Mouse (Mus musculus): Measurements from ENCODE around the gene Oxnad1.
"Not testable (repeated sequence)": the region's sequence is repeated elsewhere in the genome, so short reads cannot be mapped to it uniquely, and the experiment has no call there.

Oxnad1 gene

DNA sequence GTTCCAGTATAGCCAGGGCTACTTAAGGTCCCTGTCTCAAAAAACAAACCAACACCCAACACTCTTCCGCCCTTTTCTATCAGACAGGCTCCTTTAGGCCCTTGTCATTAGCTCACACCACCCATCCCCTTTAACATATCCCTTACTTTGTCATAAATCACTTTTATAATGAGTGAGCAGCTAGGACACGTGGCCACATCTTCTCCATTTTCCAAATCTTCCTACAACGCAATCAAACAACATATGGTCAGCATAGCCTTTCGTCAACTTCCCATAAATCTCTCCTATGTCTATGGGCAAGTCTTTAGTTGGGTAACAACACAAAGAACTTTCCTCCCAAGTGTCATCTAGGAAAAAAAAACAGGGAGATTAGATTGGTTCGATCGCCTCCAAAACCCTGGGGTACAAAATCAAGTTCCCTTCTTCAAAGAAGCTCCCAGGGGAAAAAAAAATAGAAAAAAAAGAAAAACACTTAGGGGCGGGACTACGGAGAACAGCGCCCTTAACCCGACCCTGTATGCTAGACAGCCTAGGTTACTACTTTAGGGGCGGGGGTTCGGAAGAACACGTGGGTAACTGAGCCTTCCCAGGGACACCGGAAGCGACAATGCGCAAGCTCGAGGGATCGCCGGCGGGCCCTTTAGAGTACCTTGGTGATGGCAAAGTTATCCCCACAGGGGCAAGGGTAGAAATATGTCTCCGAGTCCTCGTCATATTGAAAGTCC lies at the start of gene Oxnad1:
TSS of gene Oxnad1 (plus strand) at position 614 of the 725 bp plus-strand sequence.
- peak in 1 of 2 experiments; percentile 89 for DNase-seq

DNA sequence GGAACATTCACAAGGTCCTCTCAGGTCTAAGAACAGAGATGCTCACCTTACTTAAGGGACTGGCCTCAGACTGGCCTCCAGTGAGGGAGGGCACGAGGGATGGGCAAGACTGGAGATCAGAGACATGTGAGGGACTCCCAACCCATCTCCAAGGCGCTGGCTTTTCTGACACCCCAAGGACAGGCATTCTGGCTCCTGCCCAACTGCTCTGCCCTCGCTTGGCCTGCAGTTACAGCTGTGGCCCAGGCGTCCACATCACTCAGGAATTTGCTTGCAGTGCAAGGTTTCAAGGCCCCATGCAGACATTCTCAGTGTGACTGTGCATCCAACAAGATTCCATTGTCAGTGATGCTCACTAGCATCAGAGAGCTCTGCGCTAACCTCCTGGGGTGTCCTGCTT lies 48.7 kb upstream of the Oxnad1 start:
- no peak for DNase-seq

- DNase-seq, result no peak
These were observed 47.4 kb upstream of the Oxnad1 start for GRCm38 (mm10) chr14:32037661-32038252.

DNA sequence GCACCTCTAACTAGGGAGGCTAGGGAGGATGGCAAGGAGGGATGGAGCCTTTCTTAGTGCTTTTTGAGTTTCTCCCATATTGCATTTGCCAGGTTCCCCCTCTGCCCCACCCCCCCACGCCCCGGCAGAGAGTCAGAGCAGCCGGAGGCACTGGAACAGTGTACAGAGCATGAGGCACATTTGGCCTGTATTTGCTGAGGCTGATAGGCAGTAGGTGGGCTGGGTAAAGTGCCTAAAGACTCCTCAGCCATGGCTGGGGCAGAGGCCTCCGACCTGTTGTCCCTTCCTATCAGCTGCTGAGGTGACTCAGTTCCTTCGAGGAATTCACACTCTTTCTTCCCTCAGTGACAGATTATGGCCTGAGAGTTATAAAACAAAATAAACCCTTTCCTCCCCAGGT lies 43.1 kb upstream of the Oxnad1 start:
- DNase-seq, result no peak

GRCm38 (mm10) chr14:32046357-32046756 lies 38.8 kb upstream of the Oxnad1 start:
- DNase-seq, result no peak

- DNase-seq, result no peak
These were observed 35.0 kb upstream of the Oxnad1 start for GRCm38 (mm10) chr14:32050171-32050570.

GRCm38 (mm10) chr14:32053895-32054294 lies 31.3 kb upstream of the Oxnad1 start:
- no peak for DNase-seq

- no peak for DNase-seq
These were observed 30.4 kb upstream of the Oxnad1 start for GRCm38 (mm10) chr14:32054788-32055187.

DNA sequence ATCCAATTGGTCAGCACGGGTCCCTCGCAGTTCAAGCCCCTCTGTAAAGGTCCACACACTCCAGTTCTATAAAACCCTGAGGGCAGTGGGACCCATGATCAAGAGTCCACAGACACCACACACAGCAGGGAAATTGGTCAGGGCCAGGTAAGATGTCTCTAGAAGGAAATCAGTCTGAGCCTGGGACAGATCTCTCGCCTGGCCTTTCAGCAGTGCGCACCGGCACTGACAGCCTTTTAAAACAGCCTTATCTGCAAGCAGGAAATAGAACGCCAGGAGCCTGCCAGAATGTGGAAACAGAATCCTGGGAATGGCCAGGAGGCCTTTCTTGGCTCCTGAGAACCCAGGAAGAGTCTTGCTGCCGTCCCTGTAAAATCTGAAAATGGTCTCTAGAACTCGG lies 29.4 kb upstream of the Oxnad1 start:
- DNase-seq, result no peak

DNA sequence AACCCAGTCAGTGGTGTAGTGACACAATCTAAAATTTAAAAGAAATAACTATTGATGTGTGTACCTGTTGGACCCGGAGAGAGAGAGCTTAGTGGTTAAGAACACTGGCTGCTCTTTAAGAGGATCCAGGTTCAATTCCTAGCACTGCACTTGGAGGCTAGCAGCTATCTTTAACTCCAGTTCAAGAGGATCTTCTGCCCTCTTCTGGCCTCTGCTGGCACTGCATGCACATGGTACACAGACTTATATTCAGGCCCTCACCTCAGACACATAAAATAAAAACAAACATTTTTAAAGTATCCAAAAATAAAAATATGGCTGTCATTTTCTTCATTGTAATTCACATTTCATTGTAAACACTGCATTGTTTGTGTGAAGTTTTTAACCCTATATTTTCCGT lies 28.5 kb upstream of the Oxnad1 start:
- peak; percentile 27 to 40 for DNase-seq

- DNase-seq, result no peak
These were observed 27.5 kb upstream of the Oxnad1 start for GRCm38 (mm10) chr14:32057664-32058063.

DNA sequence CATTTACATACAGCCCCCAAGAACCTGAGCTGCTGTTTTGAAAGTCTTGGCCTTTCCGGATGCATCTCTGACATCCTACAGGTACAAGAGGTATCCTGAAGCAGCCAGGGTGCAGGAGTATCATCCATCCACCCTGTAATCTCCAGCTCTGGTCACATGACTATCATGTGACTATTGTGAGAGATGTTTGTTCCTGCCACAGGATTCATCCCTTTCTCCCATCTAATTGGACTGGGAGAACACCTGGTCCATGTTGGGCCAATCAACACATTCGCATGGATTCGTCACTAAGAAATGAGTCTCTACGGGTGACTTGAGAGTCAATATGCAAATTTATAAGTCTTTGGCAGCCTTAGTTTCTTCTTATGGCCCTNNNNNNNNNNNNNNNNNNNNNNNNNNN lies 23.8 kb upstream of the Oxnad1 start:
- DNase-seq, result no peak

- DNase-seq, result no peak
These were observed 12.4 kb upstream of the Oxnad1 start for GRCm38 (mm10) chr14:32072807-32073206.

DNA sequence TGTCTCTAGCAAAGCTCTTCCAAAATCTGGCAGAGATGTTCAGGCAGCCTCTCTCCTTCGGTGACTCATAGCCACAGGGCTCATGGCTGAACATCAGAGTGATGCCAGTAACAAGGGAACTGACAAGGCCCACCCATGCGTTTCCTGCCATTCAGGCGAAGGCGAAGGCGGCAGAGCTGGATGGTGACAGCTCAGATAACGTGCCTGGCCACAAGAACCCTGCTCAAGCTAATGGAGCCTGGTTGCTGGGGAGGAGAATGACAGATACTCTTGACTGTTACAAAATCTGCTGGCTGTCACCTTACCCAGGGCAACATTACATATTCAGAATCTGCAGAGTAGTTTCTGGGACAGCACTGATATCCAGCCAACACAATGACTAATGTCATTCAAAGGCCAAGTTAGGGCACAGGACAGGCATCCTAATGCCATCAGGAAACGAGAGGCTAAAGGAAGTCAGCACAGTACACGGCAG lies 11.9 kb upstream of the Oxnad1 start:
- DNase-seq, result no peak

GRCm38 (mm10) chr14:32073901-32074300 lies 11.3 kb upstream of the Oxnad1 start:
- no peak for DNase-seq

DNA sequence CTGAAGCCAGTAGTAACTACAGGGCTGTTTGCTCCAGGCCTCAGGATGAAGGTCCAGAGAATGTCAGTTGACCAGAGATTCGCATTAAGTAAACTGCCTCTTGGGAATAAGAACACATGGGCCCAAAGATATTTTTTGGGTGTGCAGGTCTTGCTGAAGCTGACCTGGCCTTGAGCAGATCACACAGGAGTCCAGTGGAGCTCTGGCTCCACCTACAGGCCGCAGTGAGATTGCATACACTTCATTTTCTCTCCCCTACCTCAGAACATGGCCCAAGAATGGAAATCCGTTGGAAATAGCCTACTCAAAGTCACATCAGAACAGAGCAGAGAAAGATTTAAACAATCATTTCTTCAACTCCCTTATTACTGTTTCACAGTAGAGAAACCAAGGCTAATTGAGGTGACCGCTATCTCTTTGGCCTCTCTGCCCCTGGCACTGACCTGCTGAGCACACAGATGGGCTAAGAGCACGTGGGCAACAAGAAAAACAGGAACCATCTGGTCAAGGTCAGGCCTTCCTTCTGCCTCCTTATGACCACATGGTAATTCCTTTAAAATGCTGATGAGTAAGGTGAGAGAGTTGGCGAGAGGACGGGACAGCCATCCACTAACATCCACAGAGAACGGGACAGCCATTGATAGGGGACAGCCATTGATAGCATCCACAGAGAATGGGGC lies 8.1 kb upstream of the Oxnad1 start:
- peak; percentile 21 to 24 for DNase-seq

GRCm38 (mm10) chr14:32081026-32081425 lies 4.1 kb upstream of the Oxnad1 start:
- DNase-seq, result no peak

DNA sequence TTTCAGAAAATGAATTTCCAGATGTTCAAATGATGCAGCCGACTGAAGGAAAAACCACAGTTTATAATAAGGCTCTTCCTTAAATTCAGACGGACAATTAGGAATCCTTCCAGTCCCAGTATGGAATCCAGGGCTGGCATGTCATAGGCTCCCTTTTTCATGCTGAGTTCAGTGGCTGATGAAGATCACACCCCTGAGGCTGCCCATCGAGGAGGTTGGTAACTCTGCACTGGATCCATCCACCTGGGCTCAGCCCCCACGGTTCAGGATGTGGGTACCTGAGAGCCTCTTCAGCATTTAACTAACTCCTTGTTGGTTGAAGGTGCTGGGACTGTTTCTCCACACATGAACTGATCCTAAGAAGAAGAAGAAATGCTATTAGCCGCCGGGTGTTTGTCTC lies 2.3 kb upstream of the Oxnad1 start:
- DNase-seq, result no peak

GRCm38 (mm10) chr14:32083466-32083865 lies 1.7 kb upstream of the Oxnad1 start:
- no peak for DNase-seq

- DNase-seq, result peak; percentile 95 to 96
These were observed 470 bp downstream of the Oxnad1 start, which contains the start of gene Dph3 for GRCm38 (mm10) chr14:32085486-32086201. Gene Dph3, minus strand, starts transcription at chr14:32085729.

DNA sequence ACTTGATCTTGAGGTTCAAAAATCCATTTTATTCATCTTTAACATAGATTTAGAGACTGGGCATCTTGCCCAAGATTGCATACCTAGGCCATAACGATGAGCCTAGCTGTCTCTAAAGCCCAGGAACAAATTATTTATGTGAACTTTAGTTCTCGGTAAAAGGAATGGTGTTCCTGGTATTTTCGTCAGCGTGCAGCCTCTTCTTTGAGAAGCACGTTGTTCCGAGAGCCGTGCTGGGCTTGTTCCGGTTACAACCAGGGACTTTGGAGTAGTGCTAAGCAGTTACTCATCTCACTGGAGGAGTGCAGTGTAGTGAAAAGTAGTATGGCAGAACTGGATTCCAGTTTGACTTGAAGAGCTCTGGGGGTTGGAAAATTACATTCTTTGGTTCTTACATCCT lies 1.1 kb downstream of the Oxnad1 start:
- DNase-seq, result no peak

DNA sequence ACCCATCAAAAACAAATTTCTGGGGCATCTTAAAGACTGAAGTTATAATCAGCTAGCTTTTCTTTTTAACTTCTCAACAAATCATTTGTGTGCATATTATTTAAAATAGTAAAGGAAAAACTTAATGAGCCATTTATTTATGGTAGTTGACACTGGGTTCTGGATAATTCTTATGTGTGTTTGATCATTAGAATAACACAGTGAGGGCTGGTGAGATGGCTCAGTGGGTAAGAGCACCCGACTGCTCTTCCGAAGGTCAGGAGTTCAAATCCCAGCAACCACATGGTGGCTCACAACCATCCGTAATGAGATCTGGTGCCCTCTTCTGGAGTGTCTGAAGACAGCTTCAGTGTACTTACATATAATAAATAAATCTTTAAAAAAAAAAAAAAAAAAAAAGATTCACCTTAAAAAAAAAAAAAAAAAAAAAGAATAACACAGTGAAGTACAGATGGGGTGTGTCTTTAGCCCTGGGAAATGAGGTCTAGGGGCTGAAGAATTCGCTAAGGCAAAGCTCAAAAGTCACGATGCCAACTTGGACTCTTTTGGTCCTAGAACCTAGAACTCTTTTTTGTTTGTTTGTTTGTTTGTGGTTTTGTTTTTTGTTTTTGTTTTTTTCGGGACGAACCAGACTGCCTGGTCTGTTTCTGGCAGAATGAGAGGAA lies 2.5 kb downstream of the Oxnad1 start:
- not testable (repeated sequence) for DNase-seq

DNA sequence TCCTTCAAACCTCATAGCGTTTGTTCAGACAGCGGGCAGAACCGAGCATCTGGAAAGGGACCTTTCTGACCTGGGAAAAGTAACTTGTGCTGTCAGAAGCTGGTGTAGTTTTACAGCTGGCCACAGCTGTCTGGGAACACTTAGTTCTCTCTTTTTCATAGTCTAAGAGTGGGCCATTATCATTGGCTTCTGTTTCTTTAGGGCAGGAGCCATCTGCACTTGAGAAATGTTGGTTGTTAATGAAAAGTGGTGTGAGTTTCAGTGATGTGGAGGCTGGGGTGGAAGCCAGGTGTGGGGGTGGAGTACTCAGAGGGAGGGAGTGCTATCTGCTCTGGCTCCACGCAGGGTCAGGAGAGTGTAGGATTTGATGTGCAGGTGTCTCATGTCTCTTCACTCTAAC lies 6.0 kb downstream of the Oxnad1 start:
- no peak for DNase-seq
